7 mouse cellular contexts compared by ENCODE assay signal in the genomic region with DNA sequence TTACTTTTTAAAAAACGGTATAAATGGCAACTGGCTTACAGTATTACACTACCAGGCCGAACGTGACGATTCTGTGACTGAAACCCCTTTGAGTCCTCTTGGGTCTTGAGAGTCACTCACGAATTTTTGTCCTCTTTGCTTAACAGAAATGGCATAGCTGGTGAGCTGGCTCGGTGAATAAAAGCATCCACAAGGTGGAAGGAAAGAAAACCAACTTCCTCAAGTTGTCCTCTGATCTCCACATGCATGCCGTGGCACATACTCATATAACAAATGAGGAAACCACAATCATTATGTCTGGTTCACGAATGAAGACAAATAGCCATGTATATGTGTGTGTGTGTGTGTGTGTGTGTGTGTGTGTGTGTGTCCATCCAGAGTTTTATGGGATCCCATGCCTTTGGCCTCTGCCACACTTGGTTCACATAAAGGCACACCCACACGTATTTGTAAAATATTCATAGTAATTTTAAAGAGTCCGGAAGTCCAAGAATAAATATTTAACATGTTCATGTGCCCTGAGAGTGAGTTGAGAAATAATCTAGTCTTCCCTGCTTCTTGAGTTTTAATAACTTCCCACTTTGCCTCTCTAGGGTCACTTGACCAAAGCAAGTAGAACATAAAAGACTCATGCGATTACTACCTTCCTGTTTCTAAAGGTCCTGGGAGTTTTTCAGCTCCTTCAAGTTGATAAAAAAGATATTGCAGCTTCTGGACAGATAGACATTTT. TPM values are rescaled to one million over a fixed set of nuclear protein-coding genes. Genes with fewer than 3 reads are reported as not detected.
DNase-seq lines count a peak whose midpoint lies in the region; ATAC-seq and TF ChIP-seq lines count a peak whose summit lies in the region.

No protein-coding gene starts in this region.

- H3K27me3 ChIP-seq in ES-Bruce4 (ENCODE audit: control insufficient read depth, insufficient read depth, low read length, poor library complexity, severe bottlenecking) (no peaks in the 10 kb centered on the region), Patski (peaks cover 16% of the 10 kb centered on the region)

- CTCF ChIA-PET in Patski (lab: Charles Lee), result interaction anchor here (0.7 to 3.7 kb wide), 6 partner anchors 12 to 65 kb away, joined by 3 to 12 read pairs (median 3); no protein-coding TSS in a partner anchor

- TF ChIP-seq CTCF in ES-Bruce4 (IDR thresholded peaks at IDR 0.05; ENCODE audit: low read depth, low read length) (no peak), Patski (IDR thresholded peaks at IDR 0.05) (no peak)

- TF ChIP-seq EP300 in ES-Bruce4 (IDR thresholded peaks at IDR 0.05; ENCODE audit: insufficient read depth, low read depth, low read length), result no peak

- in situ Hi-C loops in Patski (cut with MboI; ENCODE audit: low pct_unique_long_range_greater_than_20kb), result no loop called here

- no peak overlapping the region; the same call in 1 of the 2 replicates for H3K4me3 ChIP-seq in ES-Bruce4 (ENCODE audit: low read depth, low read length)

- H3K9me3 ChIP-seq in ES-Bruce4 (replicated peaks; ENCODE audit: control insufficient read depth, insufficient read depth, low read length, poor library complexity, severe bottlenecking), result no peaks in the 10 kb centered on the region

- TF ChIP-seq POLR2A in ES-Bruce4 (IDR thresholded peaks at IDR 0.05; ENCODE audit: insufficient read depth, low read length), result no peak

- H3K27ac ChIP-seq in ES-Bruce4 (ENCODE audit: insufficient read depth, low read length), result peak overlapping the region; percentile 26; the same call in 1 of the 2 replicates

- POLR2A ChIA-PET in Patski (lab: Charles Lee), result interaction anchor here (0.7 to 1.0 kb wide), 2 partner anchors 10 to 447 kb away, joined by 3 to 4 read pairs; no protein-coding TSS in a partner anchor

- peak; percentile 21 for ATAC-seq in Patski
- peak; percentile 23 to 37; a peak in 3 of 4 replicates for ATAC-seq in hematopoietic stem cell, adult 5-6 weeks (replicated peaks in 1 of 2; ENCODE audit: insufficient read depth in 1 of 2, low FRiP score in 2 of 2, low TSS enrichment in 1 of 2, low read depth in 1 of 2, poor library complexity in 2 of 2, severe bottlenecking in 2 of 2)

- no peaks in the 10 kb centered on the region for H3K4me1 ChIP-seq in ES-Bruce4 (ENCODE audit: control insufficient read depth, insufficient read depth, low read length)

- DNase-seq in Patski (ENCODE audit: low read depth, low spot score), result no peak
- peak; percentile 57 for DNase-seq in lung, postnatal 25 days (ENCODE audit: low spot score)
- DNase-seq in spleen, postnatal 4 days (ENCODE audit: low spot score in 2 of 2), result no peak
- no peak for DNase-seq in adrenal gland, postnatal 14 days
- DNase-seq in left cerebral cortex, adult 18-20 months (ENCODE audit: low spot score in 2 of 2), result no peak

- peaks cover 11% of the 10 kb centered on the region for H3K36me3 ChIP-seq in ES-Bruce4 (ENCODE audit: control insufficient read depth, insufficient read depth, low read length, poor library complexity, severe bottlenecking)

- H3K9ac ChIP-seq in ES-Bruce4 (ENCODE audit: low read depth, poor library complexity, severe bottlenecking), result peak overlapping the region; percentile 58

RNA-seq across cellular contexts. Expression of a gene that starts 0.6 kb away (rescaled TPM):
- polyA plus RNA-seq in ES-Bruce4 (2011; ENCODE audit: insufficient read depth, insufficient read length, low read depth, missing spikeins) (191 and 198 TPM in 2 replicates), Patski (2021) (23.7 TPM)
- total RNA-seq in hematopoietic stem cell, adult 5-6 weeks (2017), result 36.4 and 39.6 TPM in 2 replicates
- 6.0 and 7.3 TPM in 2 replicates for total RNA-seq in adrenal gland, postnatal 14 days (2021)
- total RNA-seq in left cerebral cortex, adult 18-20 months (2021), result not detected

RNA-seq across cellular contexts. Expression of a gene that starts 6.4 kb away (rescaled TPM):
- polyA plus RNA-seq in ES-Bruce4 (2011; ENCODE audit: insufficient read depth, insufficient read length, low read depth, missing spikeins), result 0.29 TPM in 1 of 2 replicates, not detected in the other
- 0.03 TPM for polyA plus RNA-seq in Patski (2021)
- total RNA-seq in hematopoietic stem cell, adult 5-6 weeks (2017), result not detected in 2 replicates
- total RNA-seq in adrenal gland, postnatal 14 days (2021), result 0.23 and 0.48 TPM in 2 replicates
- total RNA-seq in left cerebral cortex, adult 18-20 months (2021), result not detected

RNA-seq across cellular contexts. Expression of a gene that starts 40.0 kb away (rescaled TPM):
- polyA plus RNA-seq in ES-Bruce4 (2011; ENCODE audit: insufficient read depth, insufficient read length, low read depth, missing spikeins) (16.6 and 17.6 TPM in 2 replicates), Patski (2021) (34.9 TPM)
- total RNA-seq in hematopoietic stem cell, adult 5-6 weeks (2017), result 39.9 and 46.1 TPM in 2 replicates
- total RNA-seq in adrenal gland, postnatal 14 days (2021), result 68.9 and 70.2 TPM in 2 replicates
- total RNA-seq in left cerebral cortex, adult 18-20 months (2021), result 10 to 100 TPM; 50.3 to 53.5 TPM

RNA-seq across cellular contexts. Expression of a gene that starts 43.6 kb away (rescaled TPM):
- polyA plus RNA-seq in ES-Bruce4 (2011; ENCODE audit: insufficient read depth, insufficient read length, low read depth, missing spikeins) (9.7 and 11.5 TPM in 2 replicates), Patski (2021) (58.5 TPM)
- 20.2 and 28.3 TPM in 2 replicates for total RNA-seq in hematopoietic stem cell, adult 5-6 weeks (2017)
- total RNA-seq in adrenal gland, postnatal 14 days (2021), result 18.7 and 20.9 TPM in 2 replicates
- total RNA-seq in left cerebral cortex, adult 18-20 months (2021), result 10 to 100 TPM; 13.9 to 17.6 TPM
